Mouse (Mus musculus): ENCODE measurements around the gene Pitx3. TPM values are rescaled to one million over a fixed set of nuclear protein-coding genes. Genes with fewer than 3 reads are reported as not detected.

Pitx3 gene
- polyA plus RNA-seq (2012; rRNA removed): 1.5 and 3.9 TPM in 2 replicates

GRCm38 (mm10) chr19:46147511-46148371 lies at the start of gene Pitx3:
Gene Pitx3, minus strand, starts transcription at chr19:46148326.

GRCm38 (mm10) chr19:46152127-46152803 lies 4.1 kb upstream of the Pitx3 start, which contains the start of gene Gbf1:
Gene Gbf1, plus strand, starts transcription at chr19:46152509.

GRCm38 (mm10) chr19:46131694-46132525 lies 16.2 kb downstream of the Pitx3 start, which contains the start of gene Elovl3:
Gene Elovl3, plus strand, starts transcription at chr19:46131897.

Other genes starting within 250 kb of the Pitx3 start
- gene Armh3, start 149.8 kb downstream of the Pitx3 start, polyA plus RNA-seq (2012; rRNA removed): 18.4 and 19.2 TPM in 2 replicates
- gene Hps6, start 144.8 kb downstream of the Pitx3 start, polyA plus RNA-seq (2012; rRNA removed): 1.5 and 2.1 TPM in 2 replicates
- gene Pprc1, start 103.4 kb downstream of the Pitx3 start, polyA plus RNA-seq (2012; rRNA removed): 28.8 and 34.4 TPM in 2 replicates
- 437 and 513 TPM in 2 replicates for gene Ldb1, start 103.1 kb downstream of the Pitx3 start, polyA plus RNA-seq (2012; rRNA removed)
- 63.6 and 64.1 TPM in 2 replicates for gene Nolc1, start 72.5 kb downstream of the Pitx3 start, polyA plus RNA-seq (2012; rRNA removed)
- not detected in 2 replicates for gene Elovl3, start 16.4 kb downstream of the Pitx3 start, polyA plus RNA-seq (2012; rRNA removed)
- 74.4 and 83.3 TPM in 2 replicates for gene Gbf1, start 4.2 kb upstream of the Pitx3 start, polyA plus RNA-seq (2012; rRNA removed)
- 5.0 and 9.9 TPM in 2 replicates for gene Nfkb2, start 156.0 kb upstream of the Pitx3 start, polyA plus RNA-seq (2012; rRNA removed)
- 214 and 221 TPM in 2 replicates for gene Psd, start 178.8 kb upstream of the Pitx3 start, polyA plus RNA-seq (2012; rRNA removed)
- 29.5 and 29.6 TPM in 2 replicates for gene Fbxl15, start 179.9 kb upstream of the Pitx3 start, polyA plus RNA-seq (2012; rRNA removed)
- gene Cuedc2, start 190.4 kb upstream of the Pitx3 start, polyA plus RNA-seq (2012; rRNA removed): 216 and 218 TPM in 2 replicates
- gene Mfsd13a, start 192.8 kb upstream of the Pitx3 start, polyA plus RNA-seq (2012; rRNA removed): 10.6 and 11.1 TPM in 2 replicates
- gene 2310034G01Rik, start 202.0 kb upstream of the Pitx3 start, polyA plus RNA-seq (2012; rRNA removed): 1.9 TPM in 2 replicates
- 193 and 203 TPM in 2 replicates for gene Actr1a, start 247.4 kb upstream of the Pitx3 start, polyA plus RNA-seq (2012; rRNA removed)
- 22.4 and 23.7 TPM in 2 replicates for gene Sufu, start 248.6 kb upstream of the Pitx3 start, polyA plus RNA-seq (2012; rRNA removed)

All from central nervous system, embryonic 14 days (tissue).